Mouse (Mus musculus): ENCODE measurements at regions not wholly inside any gene's neighbourhood (a gene's known extent, or its start where the extent isn't known, plus 50 kb on each side); places are given as distances from the start of the nearest gene placed in this dataset.

DNA sequence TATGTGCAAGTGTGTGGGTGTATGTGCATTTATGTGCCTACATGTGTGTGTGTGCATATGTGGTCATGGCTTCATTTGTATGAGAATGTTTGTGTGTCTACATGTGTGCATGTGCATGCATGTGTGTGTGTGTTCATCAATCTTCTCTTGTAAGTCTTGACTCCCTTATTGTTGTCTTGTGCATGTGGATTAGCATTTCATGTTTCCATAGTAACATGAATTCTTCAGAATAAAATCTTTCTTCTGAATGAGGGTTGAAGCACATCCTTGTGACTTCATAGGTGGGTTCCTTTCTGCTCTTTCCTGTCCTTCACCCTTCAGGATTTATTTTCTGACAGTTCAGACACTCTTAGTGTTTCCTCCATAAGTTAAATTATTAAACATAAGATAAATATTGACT, 814.8 kb downstream of the Car8 start:
- intact Hi-C loops (cut with DNase I): no loop called here

GRCm38 (mm10) chr4:7423204-7423603, 815.6 kb downstream of the Car8 start:
- intact Hi-C loops (cut with DNase I): no loop called here

GRCm38 (mm10) chr4:7422787-7423186, 816.1 kb downstream of the Car8 start:
- intact Hi-C loops (cut with DNase I): no loop called here

DNA sequence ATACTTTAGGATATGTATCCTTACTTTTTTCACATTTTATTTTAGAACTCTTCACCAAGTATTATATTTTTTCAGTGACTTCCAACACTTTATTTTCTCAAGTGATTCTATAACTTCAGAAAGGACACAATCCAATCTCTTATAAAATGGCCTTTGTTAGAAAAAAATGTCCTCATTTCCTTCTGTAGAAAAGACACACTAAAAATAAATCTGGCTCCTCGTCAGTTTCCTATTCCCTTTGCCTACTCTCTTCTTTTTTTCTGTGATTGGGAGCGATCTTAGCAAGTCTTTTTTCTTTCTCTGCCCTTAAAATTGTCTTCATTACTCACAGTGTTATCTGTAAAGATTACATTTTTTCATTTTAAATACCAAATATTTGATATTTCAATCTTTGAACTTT, 824.5 kb downstream of the Car8 start:
- intact Hi-C loops (cut with DNase I): no loop called here

- intact Hi-C loops (cut with DNase I): no loop called here
These were observed 846.1 kb downstream of the Car8 start for GRCm38 (mm10) chr4:7392696-7393095.

DNA sequence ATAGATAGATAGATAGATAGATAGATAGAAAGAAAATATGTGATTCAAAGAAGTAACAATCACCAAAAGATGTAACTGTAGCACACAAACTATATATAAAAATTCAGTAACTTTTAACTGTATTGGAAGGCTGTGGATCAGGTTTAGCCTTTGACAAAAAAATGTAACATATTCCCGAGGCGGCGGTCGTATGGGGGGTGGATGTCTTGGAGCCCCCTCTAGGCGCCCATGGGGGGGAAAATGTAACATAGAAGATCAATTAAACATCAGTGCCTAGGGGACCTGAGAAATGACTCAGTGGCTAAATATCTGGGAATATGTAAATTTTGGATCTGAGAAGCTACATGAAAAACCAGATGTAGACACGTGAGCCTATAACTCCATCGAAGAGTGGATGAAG, 847.2 kb downstream of the Car8 start:
- intact Hi-C loops (cut with DNase I): no loop called here

DNA sequence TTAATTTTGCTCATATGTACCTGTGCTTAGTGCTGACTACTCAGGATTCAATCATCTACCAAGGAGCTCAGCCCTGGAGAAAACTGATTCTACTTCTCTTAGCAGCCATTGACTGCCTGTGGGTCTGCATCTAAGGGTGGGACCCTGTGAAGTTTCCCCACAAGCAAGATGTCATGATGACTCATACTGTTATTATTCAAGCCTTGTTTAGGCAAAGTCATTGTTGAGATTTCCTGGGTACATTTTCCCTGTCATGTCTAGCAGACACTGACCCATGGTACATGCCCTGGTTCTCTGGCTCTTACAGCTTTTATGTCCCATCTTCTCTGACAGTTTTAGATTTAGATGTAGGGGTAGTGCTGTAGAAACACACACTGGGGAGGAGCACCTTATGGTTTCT, 853.8 kb downstream of the Car8 start:
- intact Hi-C loops (cut with DNase I): no loop called here

DNA sequence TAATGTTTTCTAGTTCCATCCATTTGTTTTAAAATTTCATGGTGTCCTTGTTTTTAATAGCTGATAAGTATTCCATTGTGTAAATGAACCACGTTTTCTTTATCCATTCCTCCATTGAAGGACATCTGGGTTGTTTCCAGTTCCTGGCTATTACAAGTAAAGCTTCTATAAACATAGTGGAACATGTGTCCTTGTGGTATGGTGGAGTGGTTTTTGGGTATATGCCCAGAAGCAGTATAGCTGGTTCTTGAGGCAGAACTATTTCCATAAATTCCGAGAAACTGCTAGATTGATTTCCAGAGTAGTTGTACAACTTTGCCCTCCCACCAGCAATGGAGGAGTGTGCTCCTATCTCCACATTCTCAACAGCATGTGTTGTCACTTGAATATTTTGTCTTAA, 858.8 kb downstream of the Car8 start:
- intact Hi-C loops (cut with DNase I): no loop called here

- intact Hi-C loops (cut with DNase I): no loop called here
These were observed 874.4 kb downstream of the Car8 start for GRCm38 (mm10) chr4:7364238-7365040.

DNA sequence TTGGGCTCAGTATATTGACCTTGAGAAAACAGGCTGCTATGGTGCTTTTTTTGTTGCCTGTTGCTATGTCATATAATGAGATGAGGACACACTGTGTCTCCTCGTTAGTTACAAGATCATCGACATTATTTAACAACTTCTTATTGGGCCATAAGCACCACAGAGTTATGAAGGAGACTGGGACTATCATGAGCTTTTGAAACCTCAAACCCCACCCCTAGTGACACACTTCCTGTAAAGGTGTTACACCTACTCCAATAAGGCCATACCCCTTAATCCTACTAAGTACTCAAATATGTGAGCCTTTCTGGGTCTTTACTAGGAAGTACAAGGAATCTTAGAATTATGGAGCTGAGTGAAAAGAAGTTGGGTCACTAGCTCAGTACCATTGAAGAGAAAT, 875.3 kb downstream of the Car8 start:
- intact Hi-C loops (cut with DNase I): no loop called here

DNA sequence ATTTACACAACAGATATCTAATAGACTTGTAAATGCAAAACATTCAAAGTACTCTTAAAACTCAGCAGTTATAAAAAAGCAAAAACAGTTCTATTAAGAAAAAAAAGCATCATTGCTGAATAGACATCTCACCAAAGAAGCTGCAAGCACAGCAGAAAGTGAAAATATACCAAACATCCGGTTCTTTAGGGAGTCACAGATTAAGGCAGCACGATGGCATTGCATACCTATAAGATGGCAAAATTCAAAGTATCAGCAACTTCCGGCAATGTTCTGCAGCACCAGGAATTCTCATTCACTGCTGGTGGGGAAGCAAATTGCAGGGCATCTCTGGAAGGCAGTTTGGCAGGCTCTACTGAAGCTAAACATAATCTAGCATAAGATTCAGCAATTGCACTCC, 882.6 kb downstream of the Car8 start:
- intact Hi-C loops (cut with DNase I): no loop called here

GRCm38 (mm10) chr4:7347317-7347716, 891.5 kb downstream of the Car8 start:
- intact Hi-C loops (cut with DNase I): no loop called here

GRCm38 (mm10) chr4:7341159-7341558, 897.7 kb downstream of the Car8 start:
- intact Hi-C loops (cut with DNase I): no loop called here

DNA sequence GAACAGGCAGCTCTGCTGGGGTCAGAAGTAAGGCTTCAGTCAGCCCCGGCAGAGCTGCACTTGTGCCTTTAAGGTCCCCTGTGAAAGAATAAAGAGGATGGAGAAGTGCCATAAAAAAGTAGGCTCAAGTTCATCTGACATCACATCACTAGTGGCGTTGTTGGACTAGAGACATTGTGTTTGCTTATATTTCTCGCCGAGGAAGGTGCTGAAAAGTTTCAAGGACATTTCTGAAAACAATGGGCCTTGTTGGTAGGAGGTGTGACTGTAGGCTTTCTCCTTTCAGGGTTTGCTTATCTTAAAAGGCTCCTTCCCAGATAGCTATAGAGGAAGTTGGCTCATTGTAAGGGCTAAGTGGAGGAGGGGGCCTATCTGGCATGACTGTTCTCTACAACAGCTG, 924.6 kb downstream of the Car8 start:
- intact Hi-C loops (cut with DNase I): no loop called here

DNA sequence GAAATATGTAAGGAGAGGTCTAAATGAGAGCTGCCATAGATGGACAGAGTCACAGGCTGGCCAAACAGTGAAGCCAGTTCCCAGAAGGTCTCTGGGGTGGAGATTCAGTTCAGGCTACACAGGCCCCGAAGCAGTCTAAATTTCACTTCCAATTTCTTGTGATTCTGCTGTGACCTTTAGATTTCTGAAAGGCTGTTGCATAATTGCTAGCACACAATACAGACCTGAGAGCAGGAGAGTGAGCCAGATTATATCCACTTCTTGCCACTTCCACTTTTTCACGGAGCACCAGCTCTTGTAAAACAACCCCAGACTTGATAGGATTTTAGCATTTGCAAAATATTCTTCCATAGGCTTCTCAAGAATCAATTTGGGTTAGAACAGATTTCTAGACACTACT, 925.6 kb downstream of the Car8 start:
- intact Hi-C loops (cut with DNase I): no loop called here

DNA sequence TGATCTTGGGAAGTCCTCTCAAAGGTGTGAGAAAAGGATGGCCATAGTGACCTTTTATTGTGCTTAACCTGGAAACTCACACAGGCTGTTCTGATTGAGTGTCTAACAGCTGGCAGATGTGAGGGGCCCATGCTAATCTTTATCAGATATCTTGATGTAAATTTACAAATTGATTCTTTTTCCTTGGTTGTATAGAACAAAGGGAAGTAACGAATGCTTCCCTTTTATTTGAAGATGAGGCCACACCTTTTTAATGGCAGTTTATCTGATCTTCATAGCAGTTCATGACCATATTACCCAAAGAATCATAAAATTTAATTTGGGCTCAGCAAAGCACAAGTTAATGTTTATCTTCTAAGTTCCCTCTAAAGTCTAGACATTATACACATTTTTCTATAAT, 926.7 kb downstream of the Car8 start:
- intact Hi-C loops (cut with DNase I): no loop called here

DNA sequence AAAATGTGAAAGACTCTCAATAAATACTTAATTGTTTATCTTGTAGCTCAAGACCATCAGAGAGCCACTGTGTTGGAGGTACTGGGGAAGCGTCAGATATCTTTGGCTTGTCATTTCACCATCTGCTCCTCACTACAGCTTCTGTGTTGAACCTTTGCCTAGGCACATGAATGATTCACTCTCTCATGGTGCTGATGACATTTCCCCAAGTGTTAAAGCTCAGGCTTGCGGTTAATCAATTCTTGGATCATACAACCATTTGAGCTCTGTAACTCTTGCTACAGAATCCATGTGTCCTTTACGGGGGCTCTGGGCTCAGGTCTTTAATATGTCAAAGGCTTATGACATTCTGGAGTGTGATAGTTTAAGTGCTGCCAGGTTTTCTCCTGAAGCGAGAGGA, 969.8 kb downstream of the Car8 start:
- intact Hi-C loops (cut with DNase I): no loop called here

DNA sequence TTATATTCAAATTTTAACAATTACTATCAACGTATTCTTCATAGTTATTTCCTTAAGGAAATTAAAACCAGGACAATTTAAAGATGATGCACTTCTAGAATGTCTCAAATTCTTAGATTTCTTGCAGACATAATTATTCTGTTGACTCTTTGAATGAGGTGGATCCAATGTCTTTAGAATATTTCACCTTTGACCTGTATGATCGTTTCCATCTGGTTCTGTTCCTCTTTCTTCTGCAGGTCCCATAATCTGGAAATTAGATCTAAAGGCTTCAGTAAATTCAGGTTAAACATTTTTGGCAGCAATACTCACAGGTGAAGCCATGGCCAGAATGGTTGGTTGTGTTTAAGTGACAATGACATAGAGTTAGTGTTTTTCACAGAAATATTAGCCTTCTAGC, 982.4 kb downstream of the Car8 start:
- intact Hi-C loops (cut with DNase I): no loop called here

DNA sequence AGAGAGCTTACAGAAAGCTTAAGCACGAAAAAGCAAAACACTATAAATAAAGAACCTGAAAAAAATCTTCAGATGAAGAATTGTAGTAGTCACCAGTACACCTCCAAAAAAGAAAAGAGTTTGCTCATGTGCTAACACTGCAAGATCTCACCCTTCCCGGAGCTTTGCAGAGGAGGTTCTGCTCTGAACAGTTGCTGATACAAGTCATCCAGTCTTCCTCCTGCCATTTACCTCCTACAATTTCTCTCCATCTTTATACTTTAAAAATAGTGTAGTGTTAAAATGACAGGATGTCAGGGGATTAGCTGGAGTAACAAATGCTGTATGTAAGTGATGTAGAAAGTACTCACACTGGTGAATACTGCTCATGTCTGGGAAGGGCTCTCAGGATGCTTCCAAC, 985.2 kb downstream of the Car8 start:
- intact Hi-C loops (cut with DNase I): no loop called here

DNA sequence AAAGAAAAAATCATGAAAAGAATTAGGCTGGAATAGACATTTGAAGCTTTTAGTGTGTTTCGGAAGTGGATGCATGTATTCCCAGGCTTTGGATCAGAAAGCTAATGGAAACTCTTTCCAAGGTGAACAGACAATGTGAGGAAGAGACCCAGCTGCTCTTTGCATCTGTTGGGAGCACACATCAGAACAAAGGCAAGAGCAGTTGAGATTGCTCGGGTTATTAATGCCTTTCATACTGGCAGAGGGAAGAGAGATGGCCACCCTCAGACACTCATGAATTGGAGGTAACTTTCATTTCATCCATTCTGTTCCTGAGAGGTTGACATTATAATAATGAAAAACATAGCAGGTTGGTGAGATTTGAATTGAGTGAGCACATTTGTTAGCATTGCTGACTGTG, 987.2 kb downstream of the Car8 start:
- intact Hi-C loops (cut with DNase I): no loop called here

DNA sequence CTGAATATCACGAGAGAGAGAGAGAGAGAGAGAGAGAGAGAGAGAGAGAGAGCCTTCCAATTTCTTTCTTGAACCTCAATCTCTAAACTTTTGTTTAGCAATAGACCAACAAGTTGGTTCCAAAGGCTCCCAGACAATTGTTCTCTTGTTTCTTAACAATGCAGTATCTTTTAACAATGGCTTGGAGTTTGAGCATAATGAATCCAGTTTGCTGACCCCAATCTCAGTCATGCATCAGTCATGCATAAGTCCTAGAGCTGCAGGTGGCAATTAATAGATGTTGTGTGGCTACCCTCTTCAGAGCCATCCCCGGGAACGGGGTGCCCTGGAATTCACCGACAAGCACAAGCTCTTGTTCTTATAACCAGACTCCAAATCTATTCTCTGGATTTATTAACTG, 991.0 kb downstream of the Car8 start:
- intact Hi-C loops (cut with DNase I): no loop called here

DNA sequence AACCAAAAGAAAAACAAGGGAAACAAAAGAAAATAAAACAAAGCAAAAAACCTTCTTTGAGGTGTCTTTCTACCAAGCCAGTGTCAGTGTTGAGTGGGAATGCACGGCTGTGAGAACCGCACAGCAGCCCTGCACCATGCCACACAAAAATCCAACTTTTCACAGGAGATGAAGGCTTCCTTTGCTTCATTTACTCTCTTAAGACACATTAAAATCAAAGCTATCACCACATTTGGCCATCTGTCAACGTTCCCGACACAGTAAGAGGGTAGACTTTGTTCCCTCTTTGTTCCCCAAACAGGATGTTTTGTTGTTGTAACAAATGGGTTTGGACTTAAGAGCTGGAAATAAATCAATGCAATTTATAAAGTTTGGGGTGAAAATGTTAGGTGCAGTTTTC, 991.6 kb downstream of the Car8 start:
- intact Hi-C loops (cut with DNase I): no loop called here

- intact Hi-C loops (cut with DNase I): no loop called here
These were observed 992.0 kb downstream of the Car8 start for GRCm38 (mm10) chr4:7246828-7247227.

DNA sequence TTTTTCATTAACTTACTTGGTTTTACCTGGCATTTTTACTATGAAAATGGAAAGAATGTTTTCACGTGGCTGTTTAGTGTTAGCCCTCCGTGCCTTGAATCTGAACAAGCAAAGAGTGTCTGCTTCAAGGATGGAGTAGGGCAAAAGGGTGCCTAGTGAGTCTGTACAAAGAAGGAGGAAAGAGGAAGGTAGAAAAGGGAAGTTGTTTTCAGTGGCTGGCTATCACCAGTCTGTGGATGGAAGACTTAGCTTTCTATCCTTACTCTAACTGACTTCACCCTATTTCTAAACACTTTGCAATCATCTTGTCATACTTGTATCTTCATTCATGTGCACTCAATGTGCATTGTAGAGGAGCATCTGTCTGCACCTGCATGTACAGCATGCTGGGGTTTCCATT, 993.2 kb downstream of the Car8 start:
- intact Hi-C loops (cut with DNase I): no loop called here
